Mouse (Mus musculus) heart, adult 2 months (tissue): ENCODE measurements at regions not wholly inside any gene's neighbourhood (a gene's known extent, or its start where the extent isn't known, plus 50 kb on each side); places are given as distances from the start of the nearest gene placed in this dataset.

ENCODE experiments used
- DNase-seq, 2 experiments: peaks; one replicate each; pipeline ENCODE4 v3.0.0; 2021
- H3K27ac ChIP-seq: fragments of 200-600 bp; 2 replicates; pipeline ENCODE4 v1.8.1; 2022
- H3K27me3 ChIP-seq: fragments of 200-500 bp; 2 replicates; pipeline ENCODE4 v1.6.1; 2012; ENCODE audit warnings: mild to moderate bottlenecking, low read length, inconsistent platforms, mixed read lengths; ENCODE audit not compliant: control insufficient read depth, insufficient read depth
- H3K36me3 ChIP-seq: fragments of 200-500 bp; 2 replicates; pipeline ENCODE4 v1.6.1; 2012; ENCODE audit warnings: low read length, inconsistent platforms; ENCODE audit not compliant: control insufficient read depth, insufficient read depth
- H3K4me1 ChIP-seq: fragments of 200-500 bp; 2 replicates; pipeline ENCODE4 v1.6.1; 2011; ENCODE audit warnings: low read length; ENCODE audit not compliant: control insufficient read depth, insufficient read depth
- H3K4me3 ChIP-seq: fragments of 200-600 bp; 2 replicates; pipeline ENCODE4 v1.8.1; 2022
- H3K79me2 ChIP-seq: fragments of 200-500 bp; replicated peaks from 2 replicates; pipeline ENCODE4 v1.6.1; 2012; ENCODE audit warnings: mild to moderate bottlenecking, inconsistent platforms, low read length, moderate library complexity, mixed read lengths; ENCODE audit not compliant: control insufficient read depth, insufficient read depth
- H3K9ac ChIP-seq: fragments of 200-500 bp; 2 replicates; pipeline ENCODE4 v1.6.1; 2012; ENCODE audit warnings: low read depth, mild to moderate bottlenecking, control low read depth, inconsistent platforms, low read length, mixed read lengths
- CTCF ChIP-seq: fragments of 200-600 bp; IDR thresholded peaks from 2 replicates; pipeline ENCODE4 v1.8.1; 2022; ENCODE audit warnings: antibody characterized with exemption, mild to moderate bottlenecking, moderate library complexity
- EP300 ChIP-seq: fragments of 200-500 bp; IDR thresholded peaks from 2 replicates; pipeline ENCODE4 v1.6.1; 2011; ENCODE audit warnings: low read depth, low read length, control low read depth; ENCODE audit not compliant: insufficient read depth
- POLR2A ChIP-seq: fragments of 200-500 bp; IDR thresholded peaks from 2 replicates; pipeline ENCODE4 v1.6.1; 2011; ENCODE audit warnings: mild to moderate bottlenecking, low read depth, low read length, control low read depth; ENCODE audit not compliant: insufficient read depth
- WGBS: fragments of 180-500 bp; shearing (Covaris S2); methylation state at CpG from one replicate; pipeline ENCODE4 v1.1.7; 2018; 5-methylcytosine and 5-hydroxymethylcytosine counted together
- intact Hi-C: fragments of 180-260 bp; cut with DNase I; formaldehyde crosslinking; loops from one replicate; pipeline ENCODE4 v1.15.1; 2025

- H3K36me3 ChIP-seq: no peaks in the 10 kb centered on the region
- intact Hi-C loops: no loop called here
- 88% methylated on average over 10 of the region's 10 CpGs for WGBS
Observed at GRCm38 (mm10) chr2:171628182-171628850, 414.9 kb downstream of the Cbln4 start.

GRCm38 (mm10) chr2:171620668-171621067 is 422.6 kb downstream of the Cbln4 start:
- Histone ChIP-seq H3K9ac (no peak overlapping the region), H3K79me2 (no peaks in the 10 kb centered on the region), H3K27me3 (no peaks in the 10 kb centered on the region), H3K4me3 (no peak overlapping the region), H3K4me1 (no peaks in the 10 kb centered on the region), H3K36me3 (no peaks in the 10 kb centered on the region), H3K27ac (no peak overlapping the region)
- 84% methylated on average over 5 of the region's 5 CpGs for WGBS
- TF ChIP-seq POLR2A: no peak
- no peak for TF ChIP-seq EP300
- TF ChIP-seq CTCF: no peak
- intact Hi-C loops: no loop called here
- DNase-seq: no peak

More at GRCm38 (mm10) chr2:171628182-171628850, 414.9 kb downstream of the Cbln4 start:
- H3K4me3 ChIP-seq: no peak overlapping the region
- H3K27ac ChIP-seq: no peak overlapping the region
- no peak for DNase-seq
- TF ChIP-seq POLR2A (no peak), CTCF (no peak), EP300 (no peak)
- H3K4me1 ChIP-seq: peaks cover 2% of the 10 kb centered on the region; the same call in 1 of the 2 replicates
- H3K9ac ChIP-seq: no peak overlapping the region
- H3K27me3 ChIP-seq: no peaks in the 10 kb centered on the region
- no peaks in the 10 kb centered on the region for H3K79me2 ChIP-seq

GRCm38 (mm10) chr2:171620253-171620652 is 423.0 kb downstream of the Cbln4 start:
- Histone ChIP-seq H3K4me1 (no peaks in the 10 kb centered on the region), H3K27ac (no peak overlapping the region), H3K4me3 (no peak overlapping the region), H3K36me3 (no peaks in the 10 kb centered on the region), H3K27me3 (no peaks in the 10 kb centered on the region), H3K79me2 (no peaks in the 10 kb centered on the region), H3K9ac (no peak overlapping the region)
- TF ChIP-seq EP300 (no peak), CTCF (no peak), POLR2A (no peak)
- WGBS: 77% methylated on average over 2 of the region's 2 CpGs
- DNase-seq: no peak
- intact Hi-C loops: no loop called here

GRCm38 (mm10) chr2:171618771-171619170 is 424.5 kb downstream of the Cbln4 start:
- Histone ChIP-seq H3K4me3 (no peak overlapping the region), H3K4me1 (no peaks in the 10 kb centered on the region), H3K79me2 (no peaks in the 10 kb centered on the region), H3K36me3 (no peaks in the 10 kb centered on the region), H3K27me3 (no peaks in the 10 kb centered on the region), H3K9ac (no peak overlapping the region), H3K27ac (no peak overlapping the region)
- DNase-seq: no peak
- intact Hi-C loops: no loop called here
- TF ChIP-seq POLR2A: no peak
- no peak for TF ChIP-seq CTCF
- TF ChIP-seq EP300: no peak
- 83% methylated on average over 4 of the region's 4 CpGs for WGBS

GRCm38 (mm10) chr2:171618333-171618732 is 424.9 kb downstream of the Cbln4 start:
- whole genome bisulfite sequencing: 48% methylated on average over 9 of the region's 9 CpGs
- TF ChIP-seq POLR2A (no peak), EP300 (no peak), CTCF (no peak)

GRCm38 (mm10) chr2:171615462-171615861 is 427.8 kb downstream of the Cbln4 start:
- intact Hi-C loops: no loop called here
- Histone ChIP-seq H3K79me2 (no peaks in the 10 kb centered on the region), H3K36me3 (no peaks in the 10 kb centered on the region), H3K4me3 (no peak overlapping the region), H3K9ac (no peak overlapping the region), H3K27me3 (no peaks in the 10 kb centered on the region), H3K4me1 (no peaks in the 10 kb centered on the region), H3K27ac (no peak overlapping the region)
- no peak for TF ChIP-seq CTCF
- no peak for TF ChIP-seq POLR2A
- no peak for TF ChIP-seq EP300
- 27% methylated on average over 2 of the region's 2 CpGs for WGBS
- no peak for DNase-seq

More at GRCm38 (mm10) chr2:171618333-171618732, 424.9 kb downstream of the Cbln4 start:
- intact Hi-C loops: no loop called here
- Histone ChIP-seq H3K79me2 (no peaks in the 10 kb centered on the region), H3K27me3 (no peaks in the 10 kb centered on the region), H3K4me1 (no peaks in the 10 kb centered on the region), H3K36me3 (no peaks in the 10 kb centered on the region), H3K27ac (no peak overlapping the region), H3K4me3 (no peak overlapping the region), H3K9ac (no peak overlapping the region)
- no peak for DNase-seq
